In genomic region chr12:81653344-81653743, GRCm38 (mm10) we compare ENCODE assay signal across 10 mouse cellular contexts. TPM values are rescaled to one million over a fixed set of nuclear protein-coding genes. Genes with fewer than 3 reads are reported as not detected.
A peak's percentile ranks its signal among the peaks of the same experiment; 100 is the strongest.
DNase-seq lines count a peak whose midpoint lies in the region; ATAC-seq and TF ChIP-seq lines count a peak whose summit lies in the region.
"Had no signal": no experiment of that assay in that cellular context is flagged by ENCODE, and none has a peak within 500 bp of the region (broad histone marks: within the 10 kb centered on the region; RNA-seq: fewer than 3 reads in every experiment).

No protein-coding gene starts in this region.

- H3K9me3 ChIP-seq in hindbrain, postnatal 0 days (ENCODE audit: low read length) = no peaks in the 10 kb centered on the region
- no peaks in the 10 kb centered on the region for H3K9me3 ChIP-seq in hindbrain, embryonic 13.5 days
- H3K9me3 ChIP-seq in forebrain, embryonic 12.5 days = no peaks in the 10 kb centered on the region
- H3K9me3 ChIP-seq: forebrain, embryonic 10.5 days had no signal

- POLR2A ChIA-PET in Patski (lab: Charles Lee) = no interaction called here

- TF ChIP-seq CTCF in hindbrain, postnatal 0 days (IDR thresholded peaks at IDR 0.05; ENCODE audit: low read depth) = no peak
- TF ChIP-seq CTCF in Patski (IDR thresholded peaks at IDR 0.05) = no peak

- no peaks in the 10 kb centered on the region for H3K4me1 ChIP-seq in hindbrain, postnatal 0 days (ENCODE audit: insufficient read depth, low read length)
- H3K4me1 ChIP-seq in hindbrain, embryonic 13.5 days (replicated peaks) = no peaks in the 10 kb centered on the region
- H3K4me1 ChIP-seq in forebrain, embryonic 12.5 days = no peaks in the 10 kb centered on the region
- H3K4me1 ChIP-seq: forebrain, embryonic 10.5 days had no signal

- CTCF ChIA-PET in Patski (lab: Charles Lee) = interaction anchor here (2.0 kb wide), 1 partner anchor 10 kb away, joined by 4 read pairs; no protein-coding TSS in a partner anchor

- no peaks in the 10 kb centered on the region for H3K27me3 ChIP-seq in hindbrain, postnatal 0 days (ENCODE audit: insufficient read depth, low read length)
- H3K27me3 ChIP-seq in hindbrain, embryonic 13.5 days = no peaks in the 10 kb centered on the region
- no peaks in the 10 kb centered on the region for H3K27me3 ChIP-seq in Patski
- H3K27me3 ChIP-seq in forebrain, embryonic 12.5 days = no peaks in the 10 kb centered on the region

- DNase-seq in hindbrain, postnatal 0 days (ENCODE audit: low spot score) = peak; percentile 87
- peak; percentile 68 for DNase-seq in MN1 (ENCODE audit: low spot score)
- peak; percentile 51 for DNase-seq in Patski (ENCODE audit: low read depth, low spot score)
- peak; percentile 69 for DNase-seq in gastrocnemius, adult 18-20 months (ENCODE audit: low spot score)
- no peak for DNase-seq in embryo, embryonic 10 days (ENCODE audit: low spot score)
- DNase-seq: retina, postnatal 1 day had no signal

- no peak overlapping the region for H3K9ac ChIP-seq in hindbrain, postnatal 0 days (replicated peaks; ENCODE audit: low read length)
- H3K9ac ChIP-seq in hindbrain, embryonic 13.5 days = no peak overlapping the region
- no peak overlapping the region for H3K9ac ChIP-seq in forebrain, embryonic 12.5 days

- H3K27ac ChIP-seq in hindbrain, postnatal 0 days = no peak overlapping the region
- H3K27ac ChIP-seq in hindbrain, embryonic 13.5 days = no peak overlapping the region
- H3K27ac ChIP-seq in forebrain, embryonic 12.5 days = no peak overlapping the region
- H3K27ac ChIP-seq: forebrain, embryonic 10.5 days had no signal

- no peaks in the 10 kb centered on the region for H3K36me3 ChIP-seq in hindbrain, postnatal 0 days (ENCODE audit: insufficient read depth, low read length)
- H3K36me3 ChIP-seq in hindbrain, embryonic 13.5 days = peaks cover 9% of the 10 kb centered on the region
- H3K36me3 ChIP-seq in forebrain, embryonic 12.5 days (replicated peaks) = no peaks in the 10 kb centered on the region

- WGBS in hindbrain, postnatal 0 days = 47% methylated on average over 8 of the region's 8 CpGs
- WGBS in hindbrain, embryonic 13.5 days = 93% methylated on average over 8 of the region's 8 CpGs
- 95% methylated on average over 8 of the region's 8 CpGs for WGBS in forebrain, embryonic 12.5 days

- ATAC-seq in hindbrain, postnatal 0 days = peak; percentile 83
- ATAC-seq in hindbrain, embryonic 13.5 days (ENCODE audit: low FRiP score) = no peak
- peak; percentile 47 for ATAC-seq in Patski
- no peak for ATAC-seq in erythroblast, adult 5-6 weeks (replicated peaks; ENCODE audit: low FRiP score, poor library complexity, severe bottlenecking)
- ATAC-seq in forebrain, embryonic 12.5 days (ENCODE audit: low FRiP score) = no peak

- in situ Hi-C loops in Patski (cut with MboI; ENCODE audit: low pct_unique_long_range_greater_than_20kb) = no loop called here

- no peak overlapping the region for H3K4me2 ChIP-seq in hindbrain, postnatal 0 days (ENCODE audit: low read depth, low read length)
- no peak overlapping the region for H3K4me2 ChIP-seq in hindbrain, embryonic 13.5 days
- H3K4me2 ChIP-seq in forebrain, embryonic 12.5 days = no peak overlapping the region

- H3K4me3 ChIP-seq in hindbrain, postnatal 0 days (ENCODE audit: low read length) = no peak overlapping the region
- H3K4me3 ChIP-seq in hindbrain, embryonic 13.5 days = no peak overlapping the region
- H3K4me3 ChIP-seq in forebrain, embryonic 12.5 days (replicated peaks) = no peak overlapping the region
- H3K4me3 ChIP-seq: forebrain, embryonic 10.5 days had no signal

RNA-seq across cellular contexts. Expression of gene Ttc9, which starts 22.3 kb away (rescaled TPM):
- 60.2 and 60.4 TPM in 2 replicates for total RNA-seq in hindbrain, postnatal 0 days (2014; rRNA removed)
- 17.3 and 19.0 TPM in 2 replicates for polyA plus RNA-seq in hindbrain, postnatal 0 days (2015; fragmentation: Nextera tagmentation; extraction: Ambion mirVana)
- 8.7 and 9.6 TPM in 2 replicates for polyA plus RNA-seq in hindbrain, embryonic 13.5 days (2015; fragmentation: Nextera tagmentation; extraction: Ambion mirVana)
- polyA plus RNA-seq in Patski (2021) = 28.1 TPM
- 1 to 10 TPM; 6.0 to 8.9 TPM for total RNA-seq in gastrocnemius, adult 18-20 months (2021)
- total RNA-seq in erythroblast, adult 5-6 weeks (2015; ENCODE audit: low replicate concordance) = not detected in 2 replicates
- total RNA-seq in erythroblast, adult 5-6 weeks (2017; ENCODE audit: low replicate concordance) = not detected in 2 replicates
- polyA plus RNA-seq in forebrain, embryonic 12.5 days (2016; fragmentation: Nextera tagmentation; extraction: Ambion mirVana) = 5.7 and 7.6 TPM in 2 replicates

RNA-seq across cellular contexts. Expression of gene Med6, which starts 58.5 kb away (rescaled TPM):
- total RNA-seq in hindbrain, postnatal 0 days (2014; rRNA removed) = 12.3 and 25.6 TPM in 2 replicates
- 31.5 and 35.5 TPM in 2 replicates for polyA plus RNA-seq in hindbrain, postnatal 0 days (2015; fragmentation: Nextera tagmentation; extraction: Ambion mirVana)
- 50.1 and 51.9 TPM in 2 replicates for polyA plus RNA-seq in hindbrain, embryonic 13.5 days (2015; fragmentation: Nextera tagmentation; extraction: Ambion mirVana)
- 38.8 TPM for polyA plus RNA-seq in Patski (2021)
- 10 to 100 TPM; 11.7 to 11.9 TPM for total RNA-seq in gastrocnemius, adult 18-20 months (2021)
- total RNA-seq in erythroblast, adult 5-6 weeks (2015; ENCODE audit: low replicate concordance) = 1.9 and 18.6 TPM in 2 replicates
- total RNA-seq in erythroblast, adult 5-6 weeks (2017; ENCODE audit: low replicate concordance) = 31.6 and 48.1 TPM in 2 replicates
- 66.5 and 67.5 TPM in 2 replicates for polyA plus RNA-seq in forebrain, embryonic 12.5 days (2016; fragmentation: Nextera tagmentation; extraction: Ambion mirVana)

Comparison
In these comparisons a context has a peak if more than half of its experiments do, and no peak if none do; other contexts are left out.
1. ATAC-seq: peak in hindbrain, postnatal 0 days (single experiment) and Patski (single experiment); none in hindbrain, embryonic 13.5 days (single experiment), erythroblast, adult 5-6 weeks (single experiment) and forebrain, embryonic 12.5 days (single experiment).